Mouse (Mus musculus): ENCODE results near the gene Utp3. TPM values are rescaled to one million over a fixed set of nuclear protein-coding genes. Genes with fewer than 3 reads are reported as not detected.

Gene Utp3
- polyA plus RNA-seq, 1 experiment from 2014 or later, result 42.0 TPM

- Histone ChIP-seq H3K4me2 (ENCODE audit: low read length) (peak overlapping the region; percentile 95), H3K9ac (replicated peaks; ENCODE audit: low read length) (peak overlapping the region; percentile 59), H3K9me3 (ENCODE audit: control insufficient read depth, low read length) (no peaks in the 10 kb centered on the region), H3K27ac (replicated peaks; ENCODE audit: low read depth, low read length) (peak overlapping the region; percentile 72), H3K27me3 (ENCODE audit: control insufficient read depth, insufficient read depth, low read length) (no peaks in the 10 kb centered on the region), H3K4me1 (ENCODE audit: control insufficient read depth, insufficient read depth, low read length) (peaks cover 36% of the 10 kb centered on the region), H3K36me3 (ENCODE audit: control insufficient read depth, insufficient read depth, low read length) (no peaks in the 10 kb centered on the region), H3K4me3 (replicated peaks; ENCODE audit: low read depth, low read length) (peak overlapping the region; percentile 54)
- DNase-seq (peak; percentile 93), ATAC-seq (ENCODE audit: low FRiP score, low TSS enrichment) (peak; percentile 94)
- WGBS, result 8% methylated on average over 9 of the region's 9 CpGs
Measured at GRCm38 (mm10) chr5:88583271-88584031, 29.2 kb downstream of the Utp3 start.

- no peaks in the 10 kb centered on the region for H3K9me3 ChIP-seq (ENCODE audit: control insufficient read depth, low read length)
- peak overlapping the region; percentile 72 for H3K27ac ChIP-seq (replicated peaks; ENCODE audit: low read depth, low read length)
- peak overlapping the region; percentile 54 for H3K4me3 ChIP-seq (replicated peaks; ENCODE audit: low read depth, low read length)
- peaks cover 42% of the 10 kb centered on the region for H3K4me1 ChIP-seq (ENCODE audit: control insufficient read depth, insufficient read depth, low read length)
- peak; percentile 63 for ATAC-seq (ENCODE audit: low FRiP score, low TSS enrichment)
- DNase-seq, result peak; percentile 74
- no peaks in the 10 kb centered on the region for H3K27me3 ChIP-seq (ENCODE audit: control insufficient read depth, insufficient read depth, low read length)
- 2% methylated on average over 9 of the region's 9 CpGs for WGBS
- H3K36me3 ChIP-seq (ENCODE audit: control insufficient read depth, insufficient read depth, low read length), result no peaks in the 10 kb centered on the region
- peak overlapping the region; percentile 59 for H3K9ac ChIP-seq (replicated peaks; ENCODE audit: low read length)
- peak overlapping the region; percentile 95 for H3K4me2 ChIP-seq (ENCODE audit: low read length)
Measured at GRCm38 (mm10) chr5:88584061-88584460, 29.8 kb downstream of the Utp3 start.

DNA sequence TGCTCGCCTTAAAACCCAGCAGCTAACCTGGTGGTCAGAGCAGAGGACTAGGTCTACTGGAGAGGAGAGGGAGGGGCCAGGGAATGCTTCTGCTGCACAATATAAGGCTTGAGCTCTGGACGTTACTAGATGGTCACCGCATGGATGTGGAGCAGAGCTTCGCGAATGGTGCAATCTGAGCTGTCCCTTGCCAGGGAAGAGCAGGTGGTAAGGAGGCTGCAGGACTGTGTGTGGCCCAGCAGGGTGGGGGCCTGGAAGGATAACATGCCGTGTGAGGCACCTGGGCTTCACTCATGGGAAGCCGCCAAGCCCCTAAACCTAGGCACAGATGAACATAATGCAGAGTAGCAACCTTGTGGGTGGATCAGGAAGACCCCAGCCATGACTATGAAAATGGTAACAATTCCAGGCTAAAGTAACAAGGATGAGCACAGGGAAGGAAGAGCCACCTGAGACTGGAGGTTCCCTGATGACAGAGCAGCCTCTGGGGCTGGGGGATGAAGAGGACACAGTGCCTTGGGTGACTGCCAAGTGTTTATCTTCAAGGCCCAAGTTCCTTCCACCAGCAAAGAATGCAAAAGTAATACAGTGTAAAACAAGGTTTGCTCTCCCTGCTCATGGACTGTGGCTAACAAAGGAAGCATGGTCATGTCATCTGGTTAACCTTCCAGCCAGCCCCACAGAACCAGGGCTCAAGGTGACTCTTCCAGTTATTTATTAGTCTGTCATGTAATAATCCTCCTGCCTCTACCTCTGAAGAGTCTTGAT, 32.3 kb downstream of the Utp3 start:
- DNase-seq, result peak; percentile 21
- 61% methylated on average over 7 of the region's 7 CpGs for WGBS
- H3K4me1 ChIP-seq (ENCODE audit: control insufficient read depth, insufficient read depth, low read length), result peaks cover 47% of the 10 kb centered on the region

GRCm38 (mm10) chr5:88587211-88587934, 33.1 kb downstream of the Utp3 start:
- Histone ChIP-seq H3K9me3 (ENCODE audit: control insufficient read depth, low read length) (no peaks in the 10 kb centered on the region), H3K9ac (replicated peaks; ENCODE audit: low read length) (peak overlapping the region; percentile 54), H3K36me3 (ENCODE audit: control insufficient read depth, insufficient read depth, low read length) (0 out of 2 replicates have a peak, but pooled peaks cover 7% of the 10 kb centered on the region), H3K4me2 (ENCODE audit: low read length) (peak overlapping the region; percentile 95), H3K4me1 (ENCODE audit: control insufficient read depth, insufficient read depth, low read length) (peaks cover 47% of the 10 kb centered on the region), H3K4me3 (replicated peaks; ENCODE audit: low read depth, low read length) (peak overlapping the region; percentile 54), H3K27ac (replicated peaks; ENCODE audit: low read depth, low read length) (peak overlapping the region; percentile 52), H3K27me3 (ENCODE audit: control insufficient read depth, insufficient read depth, low read length) (no peaks in the 10 kb centered on the region)
- ATAC-seq (ENCODE audit: low FRiP score, low TSS enrichment), result no peak
- WGBS, result 23% methylated on average over 13 of the region's 13 CpGs
- peak; percentile 54 for DNase-seq

More for the DNA sequence above, 32.3 kb downstream of the Utp3 start:
- H3K27me3 ChIP-seq (ENCODE audit: control insufficient read depth, insufficient read depth, low read length), result no peaks in the 10 kb centered on the region
- peak overlapping the region; percentile 95 for H3K4me2 ChIP-seq (ENCODE audit: low read length)
- H3K9ac ChIP-seq (replicated peaks; ENCODE audit: low read length), result peak overlapping the region; percentile 59
- H3K36me3 ChIP-seq (ENCODE audit: control insufficient read depth, insufficient read depth, low read length), result 0 out of 2 replicates have a peak, but pooled peaks cover 7% of the 10 kb centered on the region
- no peaks in the 10 kb centered on the region for H3K9me3 ChIP-seq (ENCODE audit: control insufficient read depth, low read length)
- ATAC-seq (ENCODE audit: low FRiP score, low TSS enrichment), result no peak
- peak overlapping the region; percentile 52; the same call in 1 of the 2 replicates for H3K27ac ChIP-seq (replicated peaks; ENCODE audit: low read depth, low read length)
- H3K4me3 ChIP-seq (replicated peaks; ENCODE audit: low read depth, low read length), result peak overlapping the region; percentile 54

- H3K4me3 ChIP-seq (replicated peaks; ENCODE audit: low read depth, low read length), result no peak overlapping the region
- no peaks in the 10 kb centered on the region for H3K27me3 ChIP-seq (ENCODE audit: control insufficient read depth, insufficient read depth, low read length)
- H3K9ac ChIP-seq (replicated peaks; ENCODE audit: low read length), result no peak overlapping the region; the same call in 1 of the 2 replicates
- peaks cover 42% of the 10 kb centered on the region for H3K4me1 ChIP-seq (ENCODE audit: control insufficient read depth, insufficient read depth, low read length)
- peak overlapping the region; percentile 40 for H3K4me2 ChIP-seq (ENCODE audit: low read length)
- no peak overlapping the region for H3K27ac ChIP-seq (replicated peaks; ENCODE audit: low read depth, low read length)
- ATAC-seq (ENCODE audit: low FRiP score, low TSS enrichment) (no peak), DNase-seq (no peak)
- H3K36me3 ChIP-seq (ENCODE audit: control insufficient read depth, insufficient read depth, low read length), result peaks cover 15% of the 10 kb centered on the region; the same call in 1 of the 2 replicates
- 52% methylated on average over 5 of the region's 5 CpGs for WGBS
- H3K9me3 ChIP-seq (ENCODE audit: control insufficient read depth, low read length), result no peaks in the 10 kb centered on the region
Measured at GRCm38 (mm10) chr5:88588481-88588880, 34.2 kb downstream of the Utp3 start.

GRCm38 (mm10) chr5:88593421-88594172, 39.3 kb downstream of the Utp3 start:
- H3K4me1 ChIP-seq (ENCODE audit: control insufficient read depth, insufficient read depth, low read length), result peaks cover 10% of the 10 kb centered on the region

GRCm38 (mm10) chr5:88594173-88594569, 39.9 kb downstream of the Utp3 start:
- H3K27ac ChIP-seq (replicated peaks; ENCODE audit: low read depth, low read length), result no peak overlapping the region
- H3K4me2 ChIP-seq (ENCODE audit: low read length), result no peak overlapping the region
- ATAC-seq (ENCODE audit: low FRiP score, low TSS enrichment) (no peak), DNase-seq (no peak)
- WGBS, result 94% methylated on average over 7 of the region's 7 CpGs
- no peaks in the 10 kb centered on the region for H3K27me3 ChIP-seq (ENCODE audit: control insufficient read depth, insufficient read depth, low read length)
- H3K4me3 ChIP-seq (replicated peaks; ENCODE audit: low read depth, low read length), result no peak overlapping the region
- peaks cover 42% of the 10 kb centered on the region for H3K36me3 ChIP-seq (ENCODE audit: control insufficient read depth, insufficient read depth, low read length)
- H3K4me1 ChIP-seq (ENCODE audit: control insufficient read depth, insufficient read depth, low read length), result 0 out of 2 replicates have a peak, but pooled peaks cover 4% of the 10 kb centered on the region
- H3K9me3 ChIP-seq (ENCODE audit: control insufficient read depth, low read length), result no peaks in the 10 kb centered on the region
- H3K9ac ChIP-seq (replicated peaks; ENCODE audit: low read length), result no peak overlapping the region

More at GRCm38 (mm10) chr5:88593421-88594172, 39.3 kb downstream of the Utp3 start:
- Histone ChIP-seq H3K27me3 (ENCODE audit: control insufficient read depth, insufficient read depth, low read length) (no peaks in the 10 kb centered on the region), H3K4me2 (ENCODE audit: low read length) (no peak overlapping the region), H3K9me3 (ENCODE audit: control insufficient read depth, low read length) (no peaks in the 10 kb centered on the region), H3K9ac (replicated peaks; ENCODE audit: low read length) (no peak overlapping the region), H3K36me3 (ENCODE audit: control insufficient read depth, insufficient read depth, low read length) (peaks cover 38% of the 10 kb centered on the region), H3K4me3 (replicated peaks; ENCODE audit: low read depth, low read length) (no peak overlapping the region), H3K27ac (replicated peaks; ENCODE audit: low read depth, low read length) (no peak overlapping the region)
- ATAC-seq (ENCODE audit: low FRiP score, low TSS enrichment) (no peak), DNase-seq (no peak)
- WGBS, result 91% methylated on average over 13 of the region's 13 CpGs
